Mouse (Mus musculus) forelimb bud, embryonic 11.5 days (tissue): Measurements from ENCODE around the gene Tdrd9.
A peak's percentile ranks its signal among the peaks of the same experiment; 100 is the strongest.
"Not testable (repeated sequence)": the region's sequence is repeated elsewhere in the genome, so short reads cannot be mapped to it uniquely, and the experiment has no call there.

ENCODE experiments used
- DNase-seq: peaks from one replicate; pipeline ENCODE4 v3.0.0-alpha.2; 2012; ENCODE audit warnings: low read depth, low spot score

Gene Tdrd9

GRCm38 (mm10) chr12:112025907-112026645 lies 54.7 kb downstream of the Tdrd9 start:
- DNase-seq, result no peak

- no peak for DNase-seq
These were observed 56.0 kb downstream of the Tdrd9 start for GRCm38 (mm10) chr12:112027408-112027807.

GRCm38 (mm10) chr12:112033409-112033975 lies 62.1 kb downstream of the Tdrd9 start:
- no peak for DNase-seq

GRCm38 (mm10) chr12:112035341-112036100 lies 64.2 kb downstream of the Tdrd9 start:
- not testable (repeated sequence) for DNase-seq

GRCm38 (mm10) chr12:112038441-112038840 lies 67.1 kb downstream of the Tdrd9 start:
- DNase-seq, result no peak

GRCm38 (mm10) chr12:112039169-112039568 lies 67.8 kb downstream of the Tdrd9 start:
- DNase-seq, result no peak

- DNase-seq, result no peak
These were observed 71.3 kb downstream of the Tdrd9 start for GRCm38 (mm10) chr12:112042681-112043080.

GRCm38 (mm10) chr12:112077651-112078050 lies 106.3 kb downstream of the Tdrd9 start:
- DNase-seq, result peak; percentile 65

GRCm38 (mm10) chr12:112079911-112080310 lies 108.6 kb downstream of the Tdrd9 start:
- DNase-seq, result no peak

GRCm38 (mm10) chr12:112080911-112081310 lies 109.6 kb downstream of the Tdrd9 start:
- DNase-seq, result no peak

- DNase-seq, result no peak
These were observed 110.9 kb downstream of the Tdrd9 start for GRCm38 (mm10) chr12:112082241-112082640.

- DNase-seq, result no peak
These were observed 114.9 kb downstream of the Tdrd9 start for GRCm38 (mm10) chr12:112086250-112086649.

GRCm38 (mm10) chr12:112086726-112087125 lies 115.4 kb downstream of the Tdrd9 start:
- DNase-seq, result no peak

GRCm38 (mm10) chr12:112088609-112089324 lies 117.4 kb downstream of the Tdrd9 start:
- DNase-seq, result no peak

GRCm38 (mm10) chr12:112091054-112091453 lies 119.7 kb downstream of the Tdrd9 start:
- DNase-seq, result peak; percentile 76

GRCm38 (mm10) chr12:112094261-112094880 lies 123.0 kb downstream of the Tdrd9 start:
- no peak for DNase-seq

GRCm38 (mm10) chr12:112096051-112096732 lies 124.8 kb downstream of the Tdrd9 start:
- no peak for DNase-seq

GRCm38 (mm10) chr12:112096733-112097117 lies 125.4 kb downstream of the Tdrd9 start:
- no peak for DNase-seq

GRCm38 (mm10) chr12:112100106-112100505 lies 128.7 kb downstream of the Tdrd9 start:
- DNase-seq, result no peak

GRCm38 (mm10) chr12:112101045-112101444 lies 129.7 kb downstream of the Tdrd9 start:
- no peak for DNase-seq

- DNase-seq, result no peak
These were observed 131.8 kb downstream of the Tdrd9 start for GRCm38 (mm10) chr12:112103179-112103578.
